Mouse (Mus musculus) bone marrow macrophage, adult 2 months (primary cell): ENCODE results near the gene Kat6b.

Experiments used
- CTCF ChIP-seq: IDR thresholded peaks from 2 replicates; pipeline ENCODE4 v1.5.1; 2012; ENCODE audit warnings: low read depth, mild to moderate bottlenecking, low read length, moderate library complexity
- POLR2A ChIP-seq: IDR thresholded peaks from 2 replicates; pipeline ENCODE4 v1.6.1; 2012; ENCODE audit warnings: mild to moderate bottlenecking, low read depth, low read length, borderline replicate concordance

DNA sequence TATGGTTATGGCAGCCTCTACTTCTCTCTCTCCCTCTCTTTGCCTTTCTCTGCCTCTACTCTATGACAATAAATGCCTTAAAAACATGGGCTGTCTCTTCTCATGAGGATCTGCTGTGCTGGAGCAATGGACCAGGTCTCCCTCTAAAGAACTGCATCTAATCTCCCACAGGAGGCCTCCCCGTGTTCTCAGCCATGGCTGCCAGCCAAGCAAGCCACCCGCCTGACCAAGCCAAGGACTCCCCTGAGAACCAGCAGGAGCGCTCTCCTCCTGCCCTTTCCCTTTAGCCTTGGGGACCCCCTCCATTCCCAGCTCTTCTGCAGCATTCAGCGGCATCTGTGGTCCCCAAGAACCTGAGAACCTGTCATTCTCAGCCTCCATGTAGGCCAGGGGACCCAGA, 28.7 kb upstream of the Kat6b start:
- TF ChIP-seq POLR2A (no peak), CTCF (no peak)
